Mouse (Mus musculus) ES-Bruce4 (cell line): ENCODE data around the gene Eno2.

Experiments used
- CTCF ChIP-seq: IDR thresholded peaks from one replicate; pipeline ENCODE4 v1.8.1; 2011; ENCODE audit warnings: low read depth, low read length
- POLR2A ChIP-seq: IDR thresholded peaks from one replicate; pipeline ENCODE4 v1.8.1; 2011; ENCODE audit warnings: low read length; ENCODE audit not compliant: insufficient read depth

DNA sequence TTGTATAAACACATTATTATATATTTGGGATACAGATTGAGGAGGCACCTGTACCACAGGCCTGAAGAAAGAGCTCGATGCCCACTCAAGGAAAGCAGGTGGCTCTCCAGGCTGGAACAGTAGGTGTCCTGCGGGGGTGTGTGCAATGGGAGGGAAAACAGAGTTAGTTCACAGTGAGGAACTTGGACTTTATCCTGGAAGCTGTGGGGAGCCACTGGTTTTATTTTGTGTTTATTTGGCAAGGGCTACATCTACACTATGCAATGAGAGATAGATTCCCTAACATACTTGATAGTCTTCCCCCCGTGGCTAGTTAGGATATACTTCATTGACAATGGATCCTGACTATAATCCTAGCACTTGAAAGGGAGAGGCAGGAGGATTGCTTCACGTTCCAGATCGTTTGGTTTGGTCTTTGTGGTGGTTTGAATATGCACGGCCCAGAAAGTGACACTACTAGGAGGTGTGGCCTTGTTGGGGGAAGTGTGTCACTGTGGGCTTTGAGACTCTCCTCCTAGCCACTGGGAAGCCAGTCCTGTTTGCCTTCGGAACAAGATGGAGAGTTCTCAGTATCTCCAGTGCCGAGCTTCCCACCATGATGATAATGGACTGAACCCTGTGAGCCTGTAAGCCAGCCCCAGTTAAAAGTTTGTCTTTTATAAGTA is 17.4 kb upstream of the Eno2 start:
- TF ChIP-seq POLR2A (no peak), CTCF (no peak)
